Mouse (Mus musculus): ENCODE data around the gene Tmem229b. TPM values are rescaled to one million over a fixed set of nuclear protein-coding genes. Genes with fewer than 3 reads are reported as not detected.

The Tmem229b gene
- total and polyA plus RNA-seq, 3 experiments = 3.2 to 4.2 (median 3.3) TPM

DNA sequence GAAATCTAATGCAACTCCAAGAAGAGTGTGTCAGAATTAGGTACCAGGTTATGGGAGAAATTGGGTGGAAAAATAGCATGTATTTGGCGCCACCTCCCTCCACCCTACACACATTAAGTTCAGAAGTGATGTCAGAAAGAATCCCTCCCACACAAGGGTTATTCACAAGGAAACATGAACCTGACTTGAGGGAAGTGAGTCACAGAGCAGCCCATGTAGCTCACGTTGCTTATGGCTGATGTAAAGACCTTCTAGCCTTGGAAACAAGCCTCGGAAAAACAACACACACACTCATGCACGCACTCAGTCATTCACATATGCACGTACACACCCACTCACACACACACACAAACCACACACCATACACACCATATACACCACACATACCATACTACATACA, 67.3 kb downstream of the Tmem229b start:
- Histone ChIP-seq H3K36me3 (ENCODE audit: control insufficient read depth, insufficient read depth, low read length) (no peaks in the 10 kb centered on the region), H3K27ac (no peak overlapping the region), H3K4me1 (ENCODE audit: control insufficient read depth, insufficient read depth, low read length) (peaks cover 3% of the 10 kb centered on the region), H3K4me3 (no peak overlapping the region), H3K9ac (ENCODE audit: low read depth, low read length) (no peak overlapping the region), H3K79me2 (replicated peaks; ENCODE audit: control insufficient read depth, insufficient read depth, low read length) (no peaks in the 10 kb centered on the region), H3K27me3 (ENCODE audit: control insufficient read depth, insufficient read depth, low read length) (no peaks in the 10 kb centered on the region)
- DNase-seq = no peak
- 76% methylated on average over 5 of the region's 5 CpGs for WGBS
- TF ChIP-seq POLR2A (IDR thresholded peaks at IDR 0.05; ENCODE audit: insufficient read depth, low read depth, low read length) = no peak
- no peak for TF ChIP-seq EP300 (IDR thresholded peaks at IDR 0.05; ENCODE audit: insufficient read depth, low read depth, low read length)
- TF ChIP-seq CTCF (IDR thresholded peaks at IDR 0.05) = no peak
- intact Hi-C loops (cut with DNase I) = no loop called here

DNA sequence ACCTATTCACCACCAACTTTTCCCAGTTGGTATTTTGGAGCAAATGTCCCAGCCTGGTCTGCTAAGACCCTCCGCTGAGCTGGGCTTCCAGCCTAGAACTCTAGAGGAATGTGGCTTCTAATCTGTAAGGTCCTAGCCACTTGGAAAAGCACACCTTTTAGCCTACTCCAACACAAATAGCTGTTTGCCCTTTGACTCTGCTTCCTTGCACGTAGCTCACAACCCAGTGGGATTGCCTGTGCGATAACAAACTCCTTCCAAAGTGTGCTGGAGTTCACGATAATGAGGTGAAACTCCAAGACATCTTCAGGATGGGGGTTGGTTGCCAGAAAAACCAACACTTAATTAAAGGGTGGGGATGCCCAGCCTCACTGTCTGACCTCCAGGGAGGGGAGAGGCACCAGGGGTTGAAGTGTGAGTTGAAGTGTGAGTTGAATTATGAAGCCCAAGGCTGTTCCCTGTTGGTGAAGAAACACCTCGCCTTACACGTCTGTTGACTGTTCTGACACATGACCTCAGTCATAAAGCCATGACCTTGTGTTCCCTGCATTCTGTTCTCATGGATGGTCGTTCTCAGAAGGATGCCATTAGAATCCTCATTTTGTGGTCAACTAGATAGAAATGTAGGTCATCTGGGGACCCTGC, 67.9 kb downstream of the Tmem229b start:
- DNase-seq = no peak
- WGBS = 66% methylated on average over 7 of the region's 7 CpGs
- intact Hi-C loops (cut with DNase I) = no loop called here
- Histone ChIP-seq H3K27me3 (ENCODE audit: control insufficient read depth, insufficient read depth, low read length) (no peaks in the 10 kb centered on the region), H3K27ac (no peak overlapping the region), H3K4me1 (ENCODE audit: control insufficient read depth, insufficient read depth, low read length) (peaks cover 3% of the 10 kb centered on the region), H3K4me3 (no peak overlapping the region), H3K79me2 (replicated peaks; ENCODE audit: control insufficient read depth, insufficient read depth, low read length) (no peaks in the 10 kb centered on the region), H3K9ac (ENCODE audit: low read depth, low read length) (no peak overlapping the region), H3K36me3 (ENCODE audit: control insufficient read depth, insufficient read depth, low read length) (no peaks in the 10 kb centered on the region)
- TF ChIP-seq EP300 (IDR thresholded peaks at IDR 0.05; ENCODE audit: insufficient read depth, low read depth, low read length) (no peak), POLR2A (IDR thresholded peaks at IDR 0.05; ENCODE audit: insufficient read depth, low read depth, low read length) (no peak), CTCF (IDR thresholded peaks at IDR 0.05) (no peak)

DNA sequence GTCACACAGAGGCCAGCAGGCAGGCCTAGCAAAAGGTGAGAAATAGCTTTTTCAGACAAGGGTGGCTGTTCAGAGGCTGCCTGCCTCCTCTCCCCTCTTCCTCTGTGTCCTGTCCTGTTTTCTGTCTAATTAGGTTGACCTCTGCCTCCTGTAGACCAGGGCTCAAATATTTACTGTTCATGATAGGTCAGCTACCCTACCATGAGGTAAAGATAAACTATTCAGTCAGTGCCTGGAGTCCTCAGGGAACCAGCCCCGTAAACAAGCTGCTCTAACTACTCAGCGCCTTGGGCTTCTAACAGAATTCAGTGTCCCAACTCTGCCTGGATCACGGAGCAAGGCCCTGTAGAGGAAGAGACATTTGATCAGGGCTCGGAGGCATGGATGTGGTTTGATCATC, 70.9 kb downstream of the Tmem229b start:
- Histone ChIP-seq H3K79me2 (replicated peaks; ENCODE audit: control insufficient read depth, insufficient read depth, low read length) (no peaks in the 10 kb centered on the region), H3K27ac (no peak overlapping the region), H3K36me3 (ENCODE audit: control insufficient read depth, insufficient read depth, low read length) (no peaks in the 10 kb centered on the region), H3K9ac (ENCODE audit: low read depth, low read length) (no peak overlapping the region), H3K4me1 (ENCODE audit: control insufficient read depth, insufficient read depth, low read length) (peaks cover 3% of the 10 kb centered on the region), H3K27me3 (ENCODE audit: control insufficient read depth, insufficient read depth, low read length) (no peaks in the 10 kb centered on the region), H3K4me3 (no peak overlapping the region)
- intact Hi-C loops (cut with DNase I) = no loop called here
- TF ChIP-seq EP300 (IDR thresholded peaks at IDR 0.05; ENCODE audit: insufficient read depth, low read depth, low read length) (no peak), POLR2A (IDR thresholded peaks at IDR 0.05; ENCODE audit: insufficient read depth, low read depth, low read length) (no peak), CTCF (IDR thresholded peaks at IDR 0.05) (no peak)
- 59% methylated on average over 4 of the region's 4 CpGs for WGBS
- DNase-seq = no peak

DNA sequence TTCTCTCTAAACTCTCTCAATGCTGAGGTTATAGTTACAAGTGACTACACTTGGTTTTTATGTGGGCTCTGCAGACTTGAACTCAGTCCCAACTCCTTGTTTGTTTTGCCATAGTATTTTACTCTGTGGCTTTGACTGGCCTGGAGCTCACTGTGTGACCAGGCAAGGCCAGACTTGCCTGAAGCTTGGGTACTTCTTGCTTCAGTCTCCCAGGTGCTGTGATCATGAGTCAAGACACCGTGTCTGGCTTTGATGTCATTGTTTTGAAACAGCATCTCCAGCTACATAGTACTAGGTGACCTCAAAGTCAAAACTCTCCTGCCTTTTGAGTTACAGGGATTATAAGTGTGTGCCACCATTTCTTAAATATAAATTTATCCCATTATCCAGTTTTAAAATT, 77.5 kb downstream of the Tmem229b start:
- Histone ChIP-seq H3K79me2 (replicated peaks; ENCODE audit: control insufficient read depth, insufficient read depth, low read length) (no peaks in the 10 kb centered on the region), H3K36me3 (ENCODE audit: control insufficient read depth, insufficient read depth, low read length) (no peaks in the 10 kb centered on the region), H3K4me3 (no peak overlapping the region), H3K27ac (no peak overlapping the region), H3K27me3 (ENCODE audit: control insufficient read depth, insufficient read depth, low read length) (no peaks in the 10 kb centered on the region; the same call in 1 of the 2 replicates), H3K9ac (ENCODE audit: low read depth, low read length) (no peak overlapping the region), H3K4me1 (ENCODE audit: control insufficient read depth, insufficient read depth, low read length) (no peaks in the 10 kb centered on the region)
- intact Hi-C loops (cut with DNase I) = no loop called here
- TF ChIP-seq CTCF (IDR thresholded peaks at IDR 0.05) = no peak
- no peak for TF ChIP-seq POLR2A (IDR thresholded peaks at IDR 0.05; ENCODE audit: insufficient read depth, low read depth, low read length)
- TF ChIP-seq EP300 (IDR thresholded peaks at IDR 0.05; ENCODE audit: insufficient read depth, low read depth, low read length) = no peak
- 73% methylated on average over 1 of the region's 1 CpGs for WGBS
- no peak for DNase-seq

DNA sequence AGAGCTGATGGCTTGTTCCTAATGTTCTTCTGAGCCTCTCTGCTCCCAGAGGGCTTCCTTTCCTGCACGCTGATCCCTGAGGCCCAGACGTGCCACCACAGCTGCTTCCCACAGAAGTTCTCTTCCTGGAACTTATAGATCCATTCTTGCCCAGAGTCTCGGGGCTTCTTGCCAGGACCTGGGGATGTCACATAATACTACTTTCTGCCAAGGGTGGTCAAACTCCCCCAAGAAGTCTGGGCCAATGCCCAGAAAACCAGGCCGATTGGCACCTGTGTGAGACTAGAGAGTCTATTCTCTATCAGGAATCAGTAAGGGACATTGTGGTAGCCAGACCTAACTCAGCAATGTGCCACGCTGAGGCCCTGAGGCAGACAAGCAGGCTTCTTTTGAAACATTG, 80.1 kb downstream of the Tmem229b start:
- no peak overlapping the region for H3K4me3 ChIP-seq
- no peak for DNase-seq
- no peaks in the 10 kb centered on the region for H3K79me2 ChIP-seq (replicated peaks; ENCODE audit: control insufficient read depth, insufficient read depth, low read length)
- no peak overlapping the region for H3K27ac ChIP-seq
- TF ChIP-seq CTCF (IDR thresholded peaks at IDR 0.05) (no peak), EP300 (IDR thresholded peaks at IDR 0.05; ENCODE audit: insufficient read depth, low read depth, low read length) (no peak), POLR2A (IDR thresholded peaks at IDR 0.05; ENCODE audit: insufficient read depth, low read depth, low read length) (no peak)
- no peak overlapping the region for H3K9ac ChIP-seq (ENCODE audit: low read depth, low read length)
- 52% methylated on average over 5 of the region's 5 CpGs for WGBS
- no peaks in the 10 kb centered on the region for H3K36me3 ChIP-seq (ENCODE audit: control insufficient read depth, insufficient read depth, low read length)
- intact Hi-C loops (cut with DNase I) = no loop called here
- no peaks in the 10 kb centered on the region for H3K4me1 ChIP-seq (ENCODE audit: control insufficient read depth, insufficient read depth, low read length)
- no peaks in the 10 kb centered on the region; the same call in 1 of the 2 replicates for H3K27me3 ChIP-seq (ENCODE audit: control insufficient read depth, insufficient read depth, low read length)

DNA sequence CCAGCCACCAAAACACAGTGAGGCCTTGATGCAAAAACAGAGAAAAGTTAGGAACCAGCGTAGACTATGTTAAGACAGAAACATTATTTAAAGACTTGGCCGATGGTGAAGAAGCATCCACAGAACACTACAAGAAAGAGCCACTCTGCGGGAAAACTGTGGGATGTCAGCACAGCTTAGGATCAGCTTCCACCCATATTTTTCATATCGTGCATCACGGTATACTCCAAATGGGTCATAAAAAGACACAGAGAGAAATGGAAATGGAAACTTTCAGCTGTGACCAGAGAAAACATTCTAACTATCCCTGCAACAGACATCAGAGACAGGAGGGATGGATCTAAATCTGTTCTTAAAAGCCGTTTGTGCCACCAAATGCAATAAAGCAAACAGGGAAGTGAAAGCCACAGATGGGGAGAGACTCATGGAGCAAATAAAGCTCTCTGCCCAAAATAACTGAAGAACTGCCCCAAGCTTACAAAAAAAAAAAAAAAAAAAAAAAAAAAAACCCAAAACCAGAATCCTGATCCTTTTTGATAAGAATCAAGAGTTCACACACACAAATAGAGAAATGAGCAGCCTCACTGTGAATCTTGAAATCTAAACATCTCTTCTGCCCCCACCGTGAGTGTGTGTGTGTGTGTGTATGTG, 83.8 kb downstream of the Tmem229b start:
- no peak overlapping the region for H3K9ac ChIP-seq (ENCODE audit: low read depth, low read length)
- H3K36me3 ChIP-seq (ENCODE audit: control insufficient read depth, insufficient read depth, low read length) = no peaks in the 10 kb centered on the region
- DNase-seq = no peak
- intact Hi-C loops (cut with DNase I) = no loop called here
- peaks cover 1% of the 10 kb centered on the region; the same call in 1 of the 2 replicates for H3K4me1 ChIP-seq (ENCODE audit: control insufficient read depth, insufficient read depth, low read length)
- no peaks in the 10 kb centered on the region for H3K27me3 ChIP-seq (ENCODE audit: control insufficient read depth, insufficient read depth, low read length)
- no peaks in the 10 kb centered on the region for H3K79me2 ChIP-seq (replicated peaks; ENCODE audit: control insufficient read depth, insufficient read depth, low read length)
- no peak for TF ChIP-seq EP300 (IDR thresholded peaks at IDR 0.05; ENCODE audit: insufficient read depth, low read depth, low read length)
- TF ChIP-seq CTCF (IDR thresholded peaks at IDR 0.05) = no peak
- no peak for TF ChIP-seq POLR2A (IDR thresholded peaks at IDR 0.05; ENCODE audit: insufficient read depth, low read depth, low read length)
- WGBS = 87% methylated on average over 7 of the region's 7 CpGs
- H3K4me3 ChIP-seq = no peak overlapping the region
- no peak overlapping the region for H3K27ac ChIP-seq

All from heart, adult 2 months (tissue).